Mouse (Mus musculus) lung, postnatal 0 days (tissue): Measurements from ENCODE around the gene Ak6.
A peak's percentile ranks its signal among the peaks of the same experiment; 100 is the strongest.

Experiments
- CTCF ChIP-seq: IDR thresholded peaks from 2 replicates; pipeline ENCODE4 v1.5.1; 2016; ENCODE audit warnings: antibody characterized with exemption, mild to moderate bottlenecking
- EP300 ChIP-seq: IDR thresholded peaks from 2 replicates; pipeline ENCODE4 v1.6.1; 2016; ENCODE audit warnings: antibody characterized with exemption, mild to moderate bottlenecking, control low read depth

DNA sequence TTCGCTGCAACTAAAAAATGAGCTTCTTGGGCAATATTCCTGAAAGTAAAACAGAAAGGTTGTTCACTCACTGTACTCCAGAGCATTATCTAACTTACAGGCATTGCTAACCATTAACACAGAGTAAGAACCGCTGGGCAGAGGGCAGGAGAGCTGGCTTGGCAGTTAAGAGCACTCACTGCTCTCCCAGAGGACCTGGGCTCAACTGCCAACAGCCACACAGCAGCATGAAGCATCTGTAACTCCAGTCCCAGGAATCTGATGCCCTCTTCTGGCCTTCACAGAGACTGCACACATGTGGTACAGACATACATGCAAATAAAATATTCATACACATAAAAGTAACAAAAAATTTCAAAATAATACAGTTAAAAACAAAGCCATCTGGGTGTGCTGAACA lies 52.7 kb downstream of the Ak6 start:
- TF ChIP-seq CTCF = peak; percentile 33
- no peak for TF ChIP-seq EP300
